Mouse (Mus musculus) ES-E14 (cell line): ENCODE results near the gene Rasl10a. TPM values are rescaled to one million over a fixed set of nuclear protein-coding genes. Genes with fewer than 3 reads are reported as not detected.

Experiments used
- DNase-seq: peaks from one replicate; pipeline ENCODE4 v3.0.0-alpha.2; 2013; ENCODE audit warnings: low read depth, low spot score
- H3K27ac ChIP-seq: 2 replicates; pipeline ENCODE4 v1.5.1; 2012; ENCODE audit warnings: low read depth, mild to moderate bottlenecking, low read length, moderate library complexity, mixed read lengths; ENCODE audit not compliant: poor library complexity, insufficient read depth, severe bottlenecking
- H3K36me3 ChIP-seq: 2 replicates; pipeline ENCODE4 v1.6.1; 2012; ENCODE audit warnings: mild to moderate bottlenecking, low read length, moderate library complexity, mixed read lengths; ENCODE audit not compliant: control insufficient read depth, poor library complexity, insufficient read depth, severe bottlenecking
- H3K4me1 ChIP-seq, 2 experiments: fragments of 150-350 bp in 1 of 2; sonication (generic) in 1 of 2; 2 replicates each; pipeline ENCODE4 v1.6.1; 2012; ENCODE audit warnings: low read length in 2 of 2, mild to moderate bottlenecking in 1 of 2, mixed read lengths in 1 of 2; ENCODE audit not compliant: control insufficient read depth in 2 of 2, insufficient read depth in 2 of 2, poor library complexity in 1 of 2
- H3K4me3 ChIP-seq, 2 experiments: fragments of 150-350 bp in 1 of 2; sonication (generic) in 1 of 2; 2 replicates each; pipeline ENCODE4 v1.5.1; 2012; ENCODE audit warnings: low read length in 2 of 2, low read depth in 1 of 2, mild to moderate bottlenecking in 1 of 2, mixed read lengths in 1 of 2; ENCODE audit not compliant: insufficient read depth in 1 of 2, poor library complexity in 1 of 2, severe bottlenecking in 1 of 2
- H3K9ac ChIP-seq: 2 replicates; pipeline ENCODE4 v1.6.1; 2012; ENCODE audit warnings: low read depth, mild to moderate bottlenecking, low read length, mixed read lengths; ENCODE audit not compliant: poor library complexity, insufficient read depth, severe bottlenecking
- H3K9me3 ChIP-seq: fragments of 150-350 bp; sonication (generic); 2 replicates; pipeline ENCODE4 v1.6.1; 2012; ENCODE audit warnings: low read depth, mild to moderate bottlenecking, low read length; ENCODE audit not compliant: control insufficient read depth, insufficient read depth
- CHD2 ChIP-seq: IDR thresholded peaks from 2 replicates; pipeline ENCODE4 v1.6.1; 2014; ENCODE audit warnings: mild to moderate bottlenecking, low read depth, low read length, inconsistent platforms
- HCFC1 ChIP-seq: IDR thresholded peaks from 2 replicates; pipeline ENCODE4 v1.6.1; 2012; ENCODE audit warnings: low read length, inconsistent platforms, borderline replicate concordance; ENCODE audit not compliant: insufficient read depth
- MAFK ChIP-seq: IDR thresholded peaks from 2 replicates; pipeline ENCODE4 v1.6.1; 2014; ENCODE audit warnings: mild to moderate bottlenecking, low read depth, low read length, inconsistent platforms; ENCODE audit not compliant: insufficient read depth
- ZC3H11A ChIP-seq: IDR thresholded peaks from 2 replicates; pipeline ENCODE4 v1.6.1; 2012; ENCODE audit warnings: low read depth, mild to moderate bottlenecking, inconsistent platforms, low read length, borderline replicate concordance
- ZNF384 ChIP-seq: IDR thresholded peaks from 2 replicates; pipeline ENCODE4 v1.6.1; 2012; ENCODE audit warnings: low read depth, low read length, inconsistent platforms
- in situ Hi-C, 2 experiments: fragments of 600-800 bp; cut with MboI; formaldehyde crosslinking; loops; one replicate each; pipeline ENCODE4 v1.15.1; 2025; ENCODE audit warnings: low sequenced_read_pairs in 2 of 2, inconsistent platforms in 1 of 2; ENCODE audit not compliant: unreplicated experiment in 2 of 2
- total RNA-seq: library from RNA; depleted of rRNA; stranded (reverse); fragments of 300-350 nt; gene quantifications from 2 replicates; pipeline ENCODE4 v1.2.3, GENCODE M21; 2012; rRNA removed

Gene Rasl10a
- 1.5 TPM in 2 replicates for total RNA-seq

DNA sequence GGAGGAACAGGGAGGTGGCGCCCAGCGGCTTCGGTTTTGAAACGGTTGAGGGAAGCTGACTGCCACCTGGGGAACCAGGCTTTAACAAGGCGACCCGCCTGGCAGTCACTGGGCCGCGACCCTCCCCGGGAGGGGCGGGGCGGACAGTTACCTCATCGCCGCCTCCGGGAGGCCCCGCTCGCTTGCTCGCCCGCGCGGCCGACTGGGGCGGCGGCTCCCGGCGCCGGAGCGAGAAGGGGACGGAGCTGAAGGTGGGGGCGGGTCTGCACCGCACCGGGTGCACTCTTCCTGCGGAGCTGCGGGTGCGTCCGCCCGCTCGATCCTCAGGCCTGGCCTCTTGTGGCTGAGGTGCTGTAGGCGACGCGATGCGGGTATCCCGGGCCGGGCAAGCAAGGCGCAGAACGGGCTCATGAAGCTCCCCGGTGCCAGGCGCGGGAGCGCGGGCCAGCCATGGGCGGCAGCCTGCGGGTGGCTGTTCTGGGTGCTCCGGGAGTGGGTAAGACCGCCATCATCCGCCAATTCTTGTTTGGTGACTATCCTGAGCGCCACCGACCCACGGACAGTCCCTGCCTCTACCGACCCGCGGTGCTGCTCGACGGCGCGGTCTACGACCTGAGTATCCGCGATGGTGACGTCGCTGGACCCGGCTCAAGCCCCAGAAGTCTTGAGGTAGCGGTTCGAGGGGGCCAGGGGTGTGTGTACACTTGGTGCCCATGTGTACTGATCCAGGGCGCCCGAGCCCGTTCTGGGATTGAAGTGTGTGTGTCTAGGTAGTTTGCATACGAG is at the start of gene Rasl10a:
Gene Rasl10a (plus strand): TSS at position 273 of the 786 bp plus-strand sequence.
- Histone ChIP-seq H3K4me1 (peaks cover 10 to 47% of the 10 kb centered on the region in 2 experiments), H3K9ac (peak within 1 kb of the TSS; percentile 46), H3K9me3 (no peaks in the 10 kb centered on the region), H3K4me3 (peak within 1 kb of the TSS; percentile 53 to 65), H3K36me3 (peaks cover 16% of the 10 kb centered on the region; the same call in 1 of the 2 replicates), H3K27ac (no peak within 1 kb of the TSS)
- in situ Hi-C loops, result no loop called here
- no peak for DNase-seq
- TF ChIP-seq ZC3H11A (no peak), CHD2 (no peak), HCFC1 (no peak), ZNF384 (no peak), MAFK (no peak)

GRCm38 (mm10) chr11:5008867-5009266 is 49.1 kb upstream of the Rasl10a start:
- H3K9ac ChIP-seq, result no peak overlapping the region
- H3K27ac ChIP-seq, result no peak overlapping the region
- H3K9me3 ChIP-seq, result no peaks in the 10 kb centered on the region
- no peak overlapping the region for H3K4me3 ChIP-seq
- DNase-seq, result no peak
- in situ Hi-C loops, result no loop called here
- H3K36me3 ChIP-seq, result peaks cover 7% of the 10 kb centered on the region
- H3K4me1 ChIP-seq, result peaks cover 0 to 10% of the 10 kb centered on the region in 2 experiments; a peak in 2 of 4 replicates
- TF ChIP-seq ZC3H11A (no peak), HCFC1 (no peak), CHD2 (no peak), ZNF384 (no peak), MAFK (no peak)

DNA sequence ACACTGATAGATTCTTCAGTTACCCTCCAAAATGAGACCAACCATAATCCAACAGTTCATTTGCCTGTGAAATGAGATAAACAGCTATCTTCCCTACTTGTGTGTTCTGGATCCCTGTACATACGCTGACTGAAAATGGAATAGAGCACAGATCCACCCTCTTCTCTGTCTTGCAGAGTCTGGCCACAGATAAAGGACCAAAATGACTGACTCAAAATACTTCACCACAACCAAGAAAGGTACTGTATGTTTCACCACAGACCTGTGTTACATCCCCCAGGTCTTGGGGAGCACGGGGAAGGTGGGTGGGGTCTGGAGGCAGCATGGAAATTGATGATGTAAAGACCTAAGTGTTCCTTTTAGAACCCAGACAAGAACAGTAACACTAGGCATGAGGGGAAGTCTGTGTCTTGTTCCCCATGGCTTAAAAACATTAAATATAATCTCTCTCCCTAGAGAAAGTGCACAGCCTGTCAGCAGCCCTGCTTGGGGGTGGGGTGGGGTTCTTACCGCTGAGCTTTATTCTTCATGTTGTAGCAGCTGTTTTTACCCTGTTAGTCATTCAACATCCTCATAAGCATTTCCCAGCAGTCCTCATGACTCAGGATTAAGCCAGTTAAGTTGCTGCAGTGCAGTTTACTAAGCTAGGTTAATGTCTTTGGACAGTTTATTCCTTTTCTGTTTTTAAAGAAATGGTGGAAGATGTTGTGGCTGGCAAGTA is 48.4 kb upstream of the Rasl10a start:
- in situ Hi-C loops, result no loop called here
- Histone ChIP-seq H3K27ac (no peak overlapping the region), H3K9me3 (no peaks in the 10 kb centered on the region), H3K4me3 (no peak overlapping the region), H3K9ac (no peak overlapping the region), H3K36me3 (peaks cover 12% of the 10 kb centered on the region), H3K4me1 (peaks cover 0 to 10% of the 10 kb centered on the region in 2 experiments; a peak in 2 of 4 replicates)
- TF ChIP-seq CHD2 (no peak), ZC3H11A (no peak), HCFC1 (no peak), ZNF384 (no peak), MAFK (no peak)
- DNase-seq, result no peak

DNA sequence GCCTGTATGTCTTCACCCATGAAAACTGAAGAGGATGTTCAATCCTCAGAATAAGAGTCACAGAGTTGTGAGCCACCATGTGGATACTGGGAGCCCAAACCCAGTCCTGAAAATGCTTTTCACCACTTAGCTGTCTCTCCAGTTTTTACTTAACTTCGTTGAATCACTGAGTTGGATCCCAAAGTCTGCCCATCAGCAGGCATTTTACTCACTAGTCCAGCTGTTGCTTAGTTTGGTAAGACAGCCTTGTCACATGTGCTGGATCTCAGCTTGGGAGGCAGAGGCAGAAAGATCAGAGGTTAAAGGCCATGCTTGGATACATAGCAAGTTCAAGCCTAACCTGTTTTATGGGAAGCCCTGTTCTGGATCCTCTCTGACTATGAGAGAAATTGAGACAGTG is 47.7 kb upstream of the Rasl10a start:
- in situ Hi-C loops, result no loop called here
- H3K36me3 ChIP-seq, result peaks cover 16% of the 10 kb centered on the region
- TF ChIP-seq HCFC1, result no peak
- no peak for TF ChIP-seq CHD2
- TF ChIP-seq ZNF384, result no peak
- H3K4me3 ChIP-seq, result no peak overlapping the region
- no peak overlapping the region for H3K9ac ChIP-seq
- peaks cover 0 to 10% of the 10 kb centered on the region in 2 experiments; a peak in 2 of 4 replicates for H3K4me1 ChIP-seq
- no peak for DNase-seq
- no peak overlapping the region for H3K27ac ChIP-seq
- no peaks in the 10 kb centered on the region for H3K9me3 ChIP-seq
